Mouse (Mus musculus): Measurements from ENCODE around the gene Sept7. TPM values are rescaled to one million over a fixed set of nuclear protein-coding genes. Genes with fewer than 3 reads are reported as not detected.

The Sept7 gene
- polyA plus RNA-seq, 2 experiments = 32.6 to 86.3 TPM

- Histone ChIP-seq H3K4me2 (ENCODE audit: low read depth) (no peak overlapping the region), H3K9me3 (ENCODE audit: control insufficient read depth, low read length) (no peaks in the 10 kb centered on the region), H3K27ac (no peak overlapping the region), H3K4me1 (replicated peaks; ENCODE audit: control insufficient read depth in 2 of 2, insufficient read depth in 2 of 2, low read length in 1 of 2) (no peaks in the 10 kb centered on the region), H3K9ac (replicated peaks) (no peak overlapping the region), H3K36me3 (replicated peaks; ENCODE audit: control insufficient read depth, insufficient read depth, low read depth) (no peaks in the 10 kb centered on the region), H3K27me3 (ENCODE audit: control insufficient read depth, insufficient read depth, low read length) (no peaks in the 10 kb centered on the region), H3K4me3 (ENCODE audit: insufficient read depth in 1 of 2, low read depth in 2 of 2, low read length in 2 of 2) (no peak overlapping the region)
- TF ChIP-seq CTCF (IDR thresholded peaks at IDR 0.05; ENCODE audit: low read depth) (no peak), EP300 (IDR thresholded peaks at IDR 0.05; ENCODE audit: low read depth) (no peak)
- no peak for DNase-seq (ENCODE audit: low read depth in 3 of 3, low spot score in 3 of 3)
- ATAC-seq (ENCODE audit: insufficient read depth) = no peak
- WGBS (ENCODE audit: insufficient replicate concordance) = 45% methylated on average over 2 of the region's 2 CpGs
These were observed 85.4 kb downstream of the Sept7 start for GRCm38 (mm10) chr9:25337436-25338198.

- DNase-seq (ENCODE audit: low read depth in 3 of 3, low spot score in 3 of 3) = no peak
These were observed 88.2 kb downstream of the Sept7 start for GRCm38 (mm10) chr9:25340412-25340811.

GRCm38 (mm10) chr9:25353775-25354174, 101.5 kb downstream of the Sept7 start:
- Histone ChIP-seq H3K27me3 (ENCODE audit: control insufficient read depth, insufficient read depth, low read length) (no peaks in the 10 kb centered on the region), H3K36me3 (replicated peaks; ENCODE audit: control insufficient read depth, insufficient read depth, low read depth) (no peaks in the 10 kb centered on the region), H3K4me1 (replicated peaks; ENCODE audit: control insufficient read depth in 2 of 2, insufficient read depth in 2 of 2, low read length in 1 of 2) (no peaks in the 10 kb centered on the region), H3K9ac (replicated peaks) (no peak overlapping the region), H3K9me3 (ENCODE audit: control insufficient read depth, low read length) (no peaks in the 10 kb centered on the region), H3K4me2 (ENCODE audit: low read depth) (no peak overlapping the region), H3K27ac (no peak overlapping the region), H3K4me3 (ENCODE audit: insufficient read depth in 1 of 2, low read depth in 2 of 2, low read length in 2 of 2) (no peak overlapping the region)
- 64% methylated on average over 1 of the region's 1 CpGs for WGBS (ENCODE audit: insufficient replicate concordance)
- ATAC-seq (ENCODE audit: insufficient read depth) (no peak), DNase-seq (ENCODE audit: low read depth in 3 of 3, low spot score in 3 of 3) (no peak)
- TF ChIP-seq CTCF (IDR thresholded peaks at IDR 0.05; ENCODE audit: low read depth) (no peak), EP300 (IDR thresholded peaks at IDR 0.05; ENCODE audit: low read depth) (no peak)

More at GRCm38 (mm10) chr9:25340412-25340811, 88.2 kb downstream of the Sept7 start:
- H3K4me1 ChIP-seq (replicated peaks; ENCODE audit: control insufficient read depth in 2 of 2, insufficient read depth in 2 of 2, low read length in 1 of 2) = no peaks in the 10 kb centered on the region
- ATAC-seq (ENCODE audit: insufficient read depth) = no peak
- H3K4me3 ChIP-seq (ENCODE audit: insufficient read depth in 1 of 2, low read depth in 2 of 2, low read length in 2 of 2) = no peak overlapping the region
- H3K36me3 ChIP-seq (replicated peaks; ENCODE audit: control insufficient read depth, insufficient read depth, low read depth) = no peaks in the 10 kb centered on the region
- H3K9ac ChIP-seq (replicated peaks) = no peak overlapping the region
- H3K27me3 ChIP-seq (ENCODE audit: control insufficient read depth, insufficient read depth, low read length) = no peaks in the 10 kb centered on the region
- H3K4me2 ChIP-seq (ENCODE audit: low read depth) = no peak overlapping the region
- H3K27ac ChIP-seq = no peak overlapping the region
- TF ChIP-seq CTCF (IDR thresholded peaks at IDR 0.05; ENCODE audit: low read depth) (no peak), EP300 (IDR thresholded peaks at IDR 0.05; ENCODE audit: low read depth) (no peak)
- 52% methylated on average over 1 of the region's 1 CpGs for WGBS (ENCODE audit: insufficient replicate concordance)
- no peaks in the 10 kb centered on the region for H3K9me3 ChIP-seq (ENCODE audit: control insufficient read depth, low read length)

- Histone ChIP-seq H3K4me3 (ENCODE audit: insufficient read depth in 1 of 2, low read depth in 2 of 2, low read length in 2 of 2) (no peak overlapping the region), H3K36me3 (replicated peaks; ENCODE audit: control insufficient read depth, insufficient read depth, low read depth) (no peaks in the 10 kb centered on the region), H3K9ac (replicated peaks) (no peak overlapping the region), H3K27me3 (ENCODE audit: control insufficient read depth, insufficient read depth, low read length) (no peaks in the 10 kb centered on the region), H3K4me2 (ENCODE audit: low read depth) (no peak overlapping the region), H3K9me3 (ENCODE audit: control insufficient read depth, low read length) (no peaks in the 10 kb centered on the region), H3K27ac (no peak overlapping the region), H3K4me1 (replicated peaks; ENCODE audit: control insufficient read depth in 2 of 2, insufficient read depth in 2 of 2, low read length in 1 of 2) (no peaks in the 10 kb centered on the region)
- ATAC-seq (ENCODE audit: insufficient read depth) (no peak), DNase-seq (ENCODE audit: low read depth in 3 of 3, low spot score in 3 of 3) (no peak)
- WGBS (ENCODE audit: insufficient replicate concordance) = 69% methylated on average over 11 of the region's 11 CpGs
- TF ChIP-seq EP300 (IDR thresholded peaks at IDR 0.05; ENCODE audit: low read depth) (no peak), CTCF (IDR thresholded peaks at IDR 0.05; ENCODE audit: low read depth) (no peak)
These were observed 103.6 kb downstream of the Sept7 start for GRCm38 (mm10) chr9:25355806-25356205.

GRCm38 (mm10) chr9:25357589-25357988, 105.3 kb downstream of the Sept7 start:
- DNase-seq (ENCODE audit: low read depth in 3 of 3, low spot score in 3 of 3) (no peak), ATAC-seq (ENCODE audit: insufficient read depth) (no peak)
- no peaks in the 10 kb centered on the region for H3K27me3 ChIP-seq (ENCODE audit: control insufficient read depth, insufficient read depth, low read length)
- H3K36me3 ChIP-seq (replicated peaks; ENCODE audit: control insufficient read depth, insufficient read depth, low read depth) = no peaks in the 10 kb centered on the region
- H3K4me3 ChIP-seq (ENCODE audit: insufficient read depth in 1 of 2, low read depth in 2 of 2, low read length in 2 of 2) = no peak overlapping the region
- 89% methylated on average over 12 of the region's 12 CpGs for WGBS (ENCODE audit: insufficient replicate concordance)
- no peaks in the 10 kb centered on the region for H3K9me3 ChIP-seq (ENCODE audit: control insufficient read depth, low read length)
- H3K4me2 ChIP-seq (ENCODE audit: low read depth) = no peak overlapping the region
- H3K4me1 ChIP-seq (replicated peaks; ENCODE audit: control insufficient read depth in 2 of 2, insufficient read depth in 2 of 2, low read length in 1 of 2) = no peaks in the 10 kb centered on the region
- no peak overlapping the region for H3K9ac ChIP-seq (replicated peaks)
- H3K27ac ChIP-seq = no peak overlapping the region
- TF ChIP-seq EP300 (IDR thresholded peaks at IDR 0.05; ENCODE audit: low read depth) (no peak), CTCF (IDR thresholded peaks at IDR 0.05; ENCODE audit: low read depth) (no peak)
